Mouse (Mus musculus): ENCODE measurements around the gene Lrp6.

DNA sequence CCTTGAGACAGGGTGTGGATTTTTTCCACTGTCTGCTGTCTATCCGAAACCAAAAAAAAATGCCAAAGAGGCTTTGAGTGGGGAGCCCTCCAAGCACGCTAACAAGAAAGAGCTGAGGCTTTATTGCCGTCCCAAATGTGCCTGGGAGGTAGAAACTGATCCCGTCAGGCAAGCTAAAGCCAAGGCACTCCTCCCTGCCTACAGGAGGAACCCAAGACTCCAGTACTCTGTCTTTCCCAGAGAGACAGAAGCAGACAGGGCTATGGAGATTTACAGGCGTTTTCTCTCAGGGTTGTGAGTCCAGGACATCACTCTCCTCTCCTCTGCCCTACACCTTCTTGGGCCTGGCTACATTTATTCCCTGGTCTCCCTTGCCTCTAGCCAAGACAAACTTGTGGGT, 138.3 kb downstream of the Lrp6 start:
- TF ChIP-seq GATA1 (IDR thresholded peaks at IDR 0.05; ENCODE audit: borderline replicate concordance, low read length) (no peak), FLI1 (IDR thresholded peaks at IDR 0.05; ENCODE audit: low read length) (no peak)

All from megakaryocyte, embryonic 14.5 days (primary cell).